Comparison of ENCODE assay signal across 9 mouse cellular contexts in genomic region chr4:71130946-71131669, GRCm38 (mm10).
DNase-seq lines count a peak whose midpoint lies in the region; ATAC-seq and TF ChIP-seq lines count a peak whose summit lies in the region.
"Had no signal": no experiment of that assay in that cellular context is flagged by ENCODE, and none has a peak within 500 bp of the region (broad histone marks: within the 10 kb centered on the region; RNA-seq: fewer than 3 reads in every experiment).

No protein-coding gene starts in this region.

- H3K27me3 ChIP-seq in lung, postnatal 0 days (replicated peaks; ENCODE audit: insufficient read depth, low read length) = no peaks in the 10 kb centered on the region
- no peaks in the 10 kb centered on the region for H3K27me3 ChIP-seq in forebrain, postnatal 0 days (ENCODE audit: insufficient read depth, low read length)
- no peaks in the 10 kb centered on the region for H3K27me3 ChIP-seq in limb, embryonic 11.5 days (ENCODE audit: control insufficient read depth, insufficient read depth, low read length)
- H3K27me3 ChIP-seq: heart, embryonic 15.5 days had no signal

- TF ChIP-seq EP300 in lung, postnatal 0 days (IDR thresholded peaks at IDR 0.05) = no peak

- ATAC-seq in lung, postnatal 0 days = no peak
- ATAC-seq in forebrain, postnatal 0 days = peak; percentile 92
- peak; percentile 94 for ATAC-seq in limb, embryonic 11.5 days (ENCODE audit: insufficient number of reproducible peaks, low FRiP score, low TSS enrichment, low read depth)

- no peaks in the 10 kb centered on the region for H3K36me3 ChIP-seq in lung, postnatal 0 days (ENCODE audit: insufficient read depth, low read length)
- H3K36me3 ChIP-seq in forebrain, postnatal 0 days (ENCODE audit: insufficient read depth) = no peaks in the 10 kb centered on the region
- H3K36me3 ChIP-seq in limb, embryonic 11.5 days (ENCODE audit: control insufficient read depth, insufficient read depth, low read length) = no peaks in the 10 kb centered on the region
- H3K36me3 ChIP-seq: heart, embryonic 15.5 days had no signal

- H3K9me3 ChIP-seq in lung, postnatal 0 days (ENCODE audit: low read length) = no peaks in the 10 kb centered on the region
- H3K9me3 ChIP-seq in forebrain, postnatal 0 days (ENCODE audit: low read length) = no peaks in the 10 kb centered on the region
- no peaks in the 10 kb centered on the region for H3K9me3 ChIP-seq in limb, embryonic 11.5 days (ENCODE audit: control insufficient read depth, low read length)
- H3K9me3 ChIP-seq: heart, embryonic 15.5 days had no signal

- TF ChIP-seq CTCF in lung, postnatal 0 days (IDR thresholded peaks at IDR 0.05) = no peak
- TF ChIP-seq CTCF in forebrain, postnatal 0 days (IDR thresholded peaks at IDR 0.05; ENCODE audit: low read depth) = no peak

- no peaks in the 10 kb centered on the region for H3K4me1 ChIP-seq in lung, postnatal 0 days (ENCODE audit: insufficient read depth, low read depth, low read length)
- H3K4me1 ChIP-seq in forebrain, postnatal 0 days (ENCODE audit: insufficient read depth) = peaks cover 3% of the 10 kb centered on the region; the same call in 1 of the 2 replicates
- peaks cover 5% of the 10 kb centered on the region; the same call in 1 of the 2 replicates for H3K4me1 ChIP-seq in limb, embryonic 11.5 days (ENCODE audit: control insufficient read depth, insufficient read depth, low read length)
- H3K4me1 ChIP-seq: heart, embryonic 15.5 days had no signal

- 55% methylated on average over 7 of the region's 7 CpGs for WGBS in lung, postnatal 0 days
- 31% methylated on average over 7 of the region's 7 CpGs for WGBS in forebrain, postnatal 0 days
- WGBS in limb, embryonic 11.5 days = 7% methylated on average over 7 of the region's 7 CpGs

- H3K9ac ChIP-seq in lung, postnatal 0 days (replicated peaks; ENCODE audit: low read depth) = no peak overlapping the region
- H3K9ac ChIP-seq in forebrain, postnatal 0 days = no peak overlapping the region
- no peak overlapping the region for H3K9ac ChIP-seq in limb, embryonic 11.5 days (ENCODE audit: low read length)
- H3K9ac ChIP-seq: heart, embryonic 15.5 days had no signal

- H3K4me2 ChIP-seq in lung, postnatal 0 days (replicated peaks; ENCODE audit: low read depth, low read length) = no peak overlapping the region
- H3K4me2 ChIP-seq in forebrain, postnatal 0 days (ENCODE audit: low read depth) = no peak overlapping the region
- no peak overlapping the region for H3K4me2 ChIP-seq in limb, embryonic 11.5 days (ENCODE audit: low read depth, severe bottlenecking)
- H3K4me2 ChIP-seq: heart, embryonic 15.5 days had no signal

- DNase-seq in lung, postnatal 0 days (ENCODE audit: low spot score) = peak; percentile 16
- DNase-seq in lung, postnatal 14 days = no peak
- peak; percentile 60 for DNase-seq in forebrain, postnatal 0 days
- DNase-seq in limb, embryonic 11.5 days (ENCODE audit: low spot score) = peak; percentile 81
- peak; percentile 67 for DNase-seq in telencephalon, adult 2 months (ENCODE audit: low read depth, low spot score)
- no peak for DNase-seq in spleen, postnatal 14 days (ENCODE audit: low spot score in 2 of 2)
- DNase-seq in heart, postnatal 4 days = no peak
- no peak for DNase-seq in urinary bladder, adult 18-20 months (ENCODE audit: low spot score in 2 of 2)

- H3K27ac ChIP-seq in lung, postnatal 0 days (ENCODE audit: low read length) = no peak overlapping the region
- no peak overlapping the region for H3K27ac ChIP-seq in forebrain, postnatal 0 days (ENCODE audit: low read depth, low read length)
- H3K27ac ChIP-seq in limb, embryonic 11.5 days (replicated peaks; ENCODE audit: low read depth, low read length) = no peak overlapping the region
- H3K27ac ChIP-seq: heart, embryonic 15.5 days had no signal

- H3K4me3 ChIP-seq in lung, postnatal 0 days (ENCODE audit: low read depth, low read length) = no peak overlapping the region
- no peak overlapping the region for H3K4me3 ChIP-seq in forebrain, postnatal 0 days (ENCODE audit: low read depth, low read length)
- no peak overlapping the region for H3K4me3 ChIP-seq in limb, embryonic 11.5 days (ENCODE audit: low read depth, low read length)
- H3K4me3 ChIP-seq: heart, embryonic 15.5 days had no signal

Comparison
In these comparisons a context has a peak if more than half of its experiments do, and no peak if none do; other contexts are left out.
1. DNase-seq: peak in lung, postnatal 0 days (single experiment), forebrain, postnatal 0 days (single experiment), limb, embryonic 11.5 days (single experiment) and telencephalon, adult 2 months (single experiment); none in lung, postnatal 14 days (single experiment), spleen, postnatal 14 days (0 of 2), heart, postnatal 4 days (single experiment) and urinary bladder, adult 18-20 months (0 of 2).